Mouse (Mus musculus) erythroblast, embryonic 14.5 days (primary cell): Measurements from ENCODE around the gene St6galnac3.

Experiments
- GATA1 ChIP-seq: IDR thresholded peaks from 2 replicates; pipeline ENCODE4 v1.6.1; 2012; ENCODE audit warnings: low read length, inconsistent platforms, mixed read lengths
- TAL1 ChIP-seq: IDR thresholded peaks from 3 replicates; pipeline ENCODE4 v1.6.1; 2012; ENCODE audit warnings: low read length, inconsistent platforms, mixed read lengths

DNA sequence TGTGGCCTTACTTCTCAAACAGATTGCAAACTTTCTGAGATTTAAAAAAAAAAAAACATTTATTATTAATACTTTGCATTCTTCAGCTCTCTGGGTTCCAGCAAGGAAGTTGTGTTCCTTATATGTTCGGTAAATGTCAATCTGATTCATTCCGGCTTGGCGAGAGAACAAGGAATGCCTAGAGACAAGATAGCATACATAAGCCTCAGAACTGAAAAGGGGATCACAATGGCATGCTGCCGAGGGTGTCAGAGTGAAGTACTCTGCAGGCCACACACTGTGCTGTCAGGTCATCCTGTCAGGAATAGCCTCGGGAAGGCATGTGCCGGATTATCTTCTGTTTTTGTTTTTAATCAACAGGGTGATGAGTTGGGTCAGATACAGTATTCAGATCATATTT is 7.8 kb upstream of the St6galnac3 start:
- no peak for TF ChIP-seq GATA1
- TF ChIP-seq TAL1: no peak
